Mouse (Mus musculus) midbrain, postnatal 0 days (tissue): Measurements from ENCODE around the gene Kif7. TPM values are rescaled to one million over a fixed set of nuclear protein-coding genes. Genes with fewer than 3 reads are reported as not detected.

Source experiments
- ATAC-seq: fragments of 200-750 bp; cut with Nextera tagmentation; 2 replicates; pipeline ENCODE4 v1.8.0; 2017; ENCODE audit warnings: moderate number of reproducible peaks, mild to moderate bottlenecking, moderate TSS enrichment, moderate library complexity; ENCODE audit not compliant: low FRiP score
- DNase-seq: peaks from one replicate; pipeline ENCODE4 v3.0.0-alpha.2; 2015; ENCODE audit warnings: low spot score
- H3K27ac ChIP-seq: fragments of 300-500 bp; sonication (generic); 2 replicates; pipeline ENCODE4 v1.5.1; 2014; ENCODE audit warnings: low read depth, mild to moderate bottlenecking, low read length, mixed read lengths
- H3K27me3 ChIP-seq: fragments of 300-500 bp; sonication (generic); 2 replicates; pipeline ENCODE4 v1.6.1; 2014; ENCODE audit warnings: low read length, control low read depth, mixed read lengths; ENCODE audit not compliant: insufficient read depth
- H3K36me3 ChIP-seq: fragments of 300-500 bp; sonication (generic); 2 replicates; pipeline ENCODE4 v1.6.1; 2014; ENCODE audit warnings: low read length, control low read depth, mixed read lengths; ENCODE audit not compliant: insufficient read depth
- H3K4me1 ChIP-seq: fragments of 300-500 bp; sonication (generic); 2 replicates; pipeline ENCODE4 v1.6.1; 2014; ENCODE audit warnings: mild to moderate bottlenecking, control low read depth, antibody characterized with exemption, low read length, mixed read lengths; ENCODE audit not compliant: insufficient read depth
- H3K4me2 ChIP-seq: fragments of 300-500 bp; sonication (generic); 2 replicates; pipeline ENCODE4 v1.6.1; 2014; ENCODE audit warnings: low read depth, mild to moderate bottlenecking, low read length, mixed read lengths; ENCODE audit not compliant: poor library complexity, severe bottlenecking
- H3K4me3 ChIP-seq: fragments of 300-500 bp; sonication (generic); 2 replicates; pipeline ENCODE4 v1.5.1; 2014; ENCODE audit warnings: low read depth, mild to moderate bottlenecking, low read length, moderate library complexity
- H3K9ac ChIP-seq: fragments of 300-500 bp; sonication (generic); replicated peaks from 2 replicates; pipeline ENCODE4 v1.6.1; 2014; ENCODE audit warnings: mild to moderate bottlenecking, low read length, moderate library complexity, mixed read lengths; ENCODE audit not compliant: poor library complexity, severe bottlenecking
- H3K9me3 ChIP-seq: fragments of 300-500 bp; sonication (generic); 2 replicates; pipeline ENCODE4 v1.6.1; 2016; ENCODE audit warnings: low read length, control low read depth
- CTCF ChIP-seq: IDR thresholded peaks from 2 replicates; pipeline ENCODE4 v1.5.1; 2016; ENCODE audit warnings: antibody characterized with exemption, mild to moderate bottlenecking
- WGBS: fragments of 180-500 bp; shearing (Covaris S2); extraction: QIAGEN DNeasy Blood & Tissue Kit; methylation state at CpG from one replicate; pipeline ENCODE4 v1.1.7; 2014; 5-methylcytosine and 5-hydroxymethylcytosine counted together
- polyA plus RNA-seq: library from polyadenylated mRNA; unstranded; fragments of >200 nt; fragmentation: Nextera tagmentation; extraction: Ambion mirVana; gene quantifications from 2 replicates; pipeline ENCODE4 v1.2.1, GENCODE M21; 2015
- total RNA-seq: library from RNA; depleted of rRNA; stranded (reverse); fragments of >200 nt; gene quantifications from 2 replicates; pipeline ENCODE4 v1.2.3, GENCODE M21; 2014; rRNA removed

Kif7 gene
- total RNA-seq (5.5 and 5.6 TPM in 2 replicates), polyA plus RNA-seq (1.5 and 1.7 TPM in 2 replicates)

GRCm38 (mm10) chr7:79715187-79715981 is at the start of gene Kif7:
Gene Kif7, minus strand, starts transcription at chr7:79715720.
- no peak within 1 kb of the TSS for H3K27ac ChIP-seq

GRCm38 (mm10) chr7:79762106-79762505 is 46.6 kb upstream of the Kif7 start:
- WGBS, result 79% methylated on average over 8 of the region's 8 CpGs
- ATAC-seq (no peak), DNase-seq (no peak)
- Histone ChIP-seq H3K27me3 (no peaks in the 10 kb centered on the region), H3K4me3 (no peak overlapping the region), H3K4me2 (no peak overlapping the region), H3K9ac (no peak overlapping the region), H3K4me1 (no peaks in the 10 kb centered on the region), H3K36me3 (no peaks in the 10 kb centered on the region), H3K27ac (no peak overlapping the region), H3K9me3 (no peaks in the 10 kb centered on the region)
- TF ChIP-seq CTCF, result no peak

More at GRCm38 (mm10) chr7:79715187-79715981, at the start of gene Kif7:
- H3K9ac ChIP-seq, result peak within 1 kb of the TSS; percentile 50
- peak within 1 kb of the TSS; percentile 95 for H3K4me2 ChIP-seq
- peaks cover 5% of the 10 kb centered on the region; the same call in 1 of the 2 replicates for H3K4me1 ChIP-seq
- TF ChIP-seq CTCF, result no peak
- peak within 1 kb of the TSS; percentile 66 for H3K4me3 ChIP-seq
- no peaks in the 10 kb centered on the region for H3K27me3 ChIP-seq
- ATAC-seq (peak; percentile 75), DNase-seq (peak; percentile 72)
- WGBS, result 1% methylated on average over 46 of the region's 55 CpGs
- H3K9me3 ChIP-seq, result no peaks in the 10 kb centered on the region
- H3K36me3 ChIP-seq, result no peaks in the 10 kb centered on the region

- DNase-seq, result no peak
- Histone ChIP-seq H3K4me2 (no peak overlapping the region), H3K4me3 (no peak overlapping the region), H3K27me3 (no peaks in the 10 kb centered on the region), H3K9me3 (no peaks in the 10 kb centered on the region), H3K27ac (no peak overlapping the region), H3K4me1 (no peaks in the 10 kb centered on the region), H3K36me3 (no peaks in the 10 kb centered on the region), H3K9ac (no peak overlapping the region)
- no peak for ATAC-seq
- no peak for TF ChIP-seq CTCF
- WGBS, result 75% methylated on average over 5 of the region's 5 CpGs
Observed at GRCm38 (mm10) chr7:79761124-79761876, 45.8 kb upstream of the Kif7 start.

GRCm38 (mm10) chr7:79759766-79760165 is 44.2 kb upstream of the Kif7 start:
- no peaks in the 10 kb centered on the region for H3K4me1 ChIP-seq
- no peak overlapping the region for H3K9ac ChIP-seq
- ATAC-seq (no peak), DNase-seq (no peak)
- no peaks in the 10 kb centered on the region for H3K36me3 ChIP-seq
- no peak overlapping the region for H3K4me3 ChIP-seq
- H3K27me3 ChIP-seq, result no peaks in the 10 kb centered on the region
- H3K9me3 ChIP-seq, result no peaks in the 10 kb centered on the region
- no peak for TF ChIP-seq CTCF
- H3K27ac ChIP-seq, result no peak overlapping the region
- no peak overlapping the region for H3K4me2 ChIP-seq

GRCm38 (mm10) chr7:79758176-79758575 is 42.7 kb upstream of the Kif7 start:
- Histone ChIP-seq H3K9me3 (no peaks in the 10 kb centered on the region), H3K4me3 (no peak overlapping the region), H3K36me3 (no peaks in the 10 kb centered on the region), H3K27ac (no peak overlapping the region), H3K9ac (no peak overlapping the region), H3K4me1 (no peaks in the 10 kb centered on the region), H3K4me2 (no peak overlapping the region), H3K27me3 (no peaks in the 10 kb centered on the region)
- DNase-seq (no peak), ATAC-seq (no peak)
- no peak for TF ChIP-seq CTCF
- 77% methylated on average over 6 of the region's 6 CpGs for WGBS

- peak; percentile 38 for TF ChIP-seq CTCF
- no peaks in the 10 kb centered on the region for H3K36me3 ChIP-seq
- H3K4me3 ChIP-seq, result no peak overlapping the region
- no peaks in the 10 kb centered on the region for H3K27me3 ChIP-seq
- H3K4me2 ChIP-seq, result no peak overlapping the region
- ATAC-seq (no peak), DNase-seq (no peak)
- 56% methylated on average over 2 of the region's 2 CpGs for WGBS
- H3K9ac ChIP-seq, result no peak overlapping the region
- H3K27ac ChIP-seq, result no peak overlapping the region
- no peaks in the 10 kb centered on the region for H3K4me1 ChIP-seq
- H3K9me3 ChIP-seq, result no peaks in the 10 kb centered on the region
Observed at GRCm38 (mm10) chr7:79756334-79756733, 40.8 kb upstream of the Kif7 start.
